Mouse (Mus musculus): Measurements from ENCODE around the gene Surf6. TPM values are rescaled to one million over a fixed set of nuclear protein-coding genes. Genes with fewer than 3 reads are reported as not detected.

Gene Surf6
- 16.3 and 17.0 TPM in 2 replicates for polyA plus RNA-seq (2014; fragmentation: Nextera tagmentation; extraction: Ambion mirVana)

GRCm38 (mm10) chr2:26902467-26903220 lies at the start of gene Surf6:
Gene Surf6, minus strand, starts transcription at chr2:26902879.
- Histone ChIP-seq H3K27ac (replicated peaks; ENCODE audit: low read depth, low read length) (peak within 1 kb of the TSS; percentile 74), H3K9ac (replicated peaks; ENCODE audit: low read length) (peak within 1 kb of the TSS; percentile 67), H3K4me3 (ENCODE audit: low read depth, low read length) (peak within 1 kb of the TSS; percentile 76), H3K27me3 (ENCODE audit: control insufficient read depth, insufficient read depth, low read length) (no peaks in the 10 kb centered on the region), H3K4me2 (ENCODE audit: low read depth, low read length) (peak within 1 kb of the TSS; percentile 61), H3K4me1 (ENCODE audit: control insufficient read depth, insufficient read depth, low read length) (no peaks in the 10 kb centered on the region), H3K9me3 (replicated peaks; ENCODE audit: control insufficient read depth, low read length) (no peaks in the 10 kb centered on the region), H3K36me3 (replicated peaks; ENCODE audit: control insufficient read depth, insufficient read depth, low read depth, low read length) (peaks cover 8% of the 10 kb centered on the region)
- WGBS = under 1% methylated on average over 41 of the region's 41 CpGs
- peak; percentile 98 for DNase-seq (ENCODE audit: low spot score)
- ATAC-seq (replicated peaks; ENCODE audit: insufficient number of reproducible peaks, low FRiP score, low TSS enrichment, low read depth) = peak; percentile 93

GRCm38 (mm10) chr2:26952193-26952592 lies 49.5 kb upstream of the Surf6 start:
- no peak overlapping the region for H3K27ac ChIP-seq (replicated peaks; ENCODE audit: low read depth, low read length)
- H3K4me2 ChIP-seq (ENCODE audit: low read depth, low read length) = no peak overlapping the region
- H3K36me3 ChIP-seq (replicated peaks; ENCODE audit: control insufficient read depth, insufficient read depth, low read depth, low read length) = peaks cover 2% of the 10 kb centered on the region
- 88% methylated on average over 4 of the region's 4 CpGs for whole genome bisulfite sequencing
- H3K27me3 ChIP-seq (ENCODE audit: control insufficient read depth, insufficient read depth, low read length) = no peaks in the 10 kb centered on the region
- H3K9me3 ChIP-seq (replicated peaks; ENCODE audit: control insufficient read depth, low read length) = no peaks in the 10 kb centered on the region
- H3K4me3 ChIP-seq (ENCODE audit: low read depth, low read length) = no peak overlapping the region
- ATAC-seq (replicated peaks; ENCODE audit: insufficient number of reproducible peaks, low FRiP score, low TSS enrichment, low read depth) = no peak
- no peak overlapping the region for H3K9ac ChIP-seq (replicated peaks; ENCODE audit: low read length)
- H3K4me1 ChIP-seq (ENCODE audit: control insufficient read depth, insufficient read depth, low read length) = no peaks in the 10 kb centered on the region
- no peak for DNase-seq (ENCODE audit: low spot score)

- ATAC-seq (replicated peaks; ENCODE audit: insufficient number of reproducible peaks, low FRiP score, low TSS enrichment, low read depth) (no peak), DNase-seq (ENCODE audit: low spot score) (no peak)
- H3K9ac ChIP-seq (replicated peaks; ENCODE audit: low read length) = no peak overlapping the region
- peaks cover 2% of the 10 kb centered on the region for H3K36me3 ChIP-seq (replicated peaks; ENCODE audit: control insufficient read depth, insufficient read depth, low read depth, low read length)
- no peak overlapping the region for H3K4me2 ChIP-seq (ENCODE audit: low read depth, low read length)
- no peaks in the 10 kb centered on the region for H3K27me3 ChIP-seq (ENCODE audit: control insufficient read depth, insufficient read depth, low read length)
- 90% methylated on average over 8 of the region's 8 CpGs for WGBS
- H3K9me3 ChIP-seq (replicated peaks; ENCODE audit: control insufficient read depth, low read length) = no peaks in the 10 kb centered on the region
- no peak overlapping the region for H3K27ac ChIP-seq (replicated peaks; ENCODE audit: low read depth, low read length)
- H3K4me3 ChIP-seq (ENCODE audit: low read depth, low read length) = no peak overlapping the region
- H3K4me1 ChIP-seq (ENCODE audit: control insufficient read depth, insufficient read depth, low read length) = no peaks in the 10 kb centered on the region
Measured at GRCm38 (mm10) chr2:26951346-26951905, 48.7 kb upstream of the Surf6 start.

DNA sequence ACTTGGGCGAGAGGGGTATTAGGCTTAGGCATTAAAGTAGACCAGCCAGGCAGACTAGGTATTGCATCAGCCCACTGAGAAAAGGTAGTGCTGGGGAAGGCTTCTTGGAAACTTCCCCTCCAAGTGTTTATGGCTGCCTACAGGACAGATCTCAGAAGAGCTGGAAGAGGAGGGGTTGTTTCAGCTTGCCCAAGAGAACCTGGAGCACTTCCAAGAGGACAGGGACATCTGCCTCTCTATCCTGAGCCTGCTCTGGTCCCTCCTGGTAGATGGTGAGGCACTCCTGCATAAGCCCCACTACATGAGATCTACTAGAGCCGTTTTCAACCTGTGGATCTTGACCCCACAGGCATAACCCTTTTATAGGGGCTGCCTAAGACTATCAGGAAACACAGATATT lies 47.7 kb upstream of the Surf6 start:
- H3K36me3 ChIP-seq (replicated peaks; ENCODE audit: control insufficient read depth, insufficient read depth, low read depth, low read length) = peaks cover 2% of the 10 kb centered on the region
- DNase-seq (ENCODE audit: low spot score) (no peak), ATAC-seq (replicated peaks; ENCODE audit: insufficient number of reproducible peaks, low FRiP score, low TSS enrichment, low read depth) (no peak)
- H3K9ac ChIP-seq (replicated peaks; ENCODE audit: low read length) = no peak overlapping the region
- no peak overlapping the region for H3K4me3 ChIP-seq (ENCODE audit: low read depth, low read length)
- H3K27me3 ChIP-seq (ENCODE audit: control insufficient read depth, insufficient read depth, low read length) = no peaks in the 10 kb centered on the region
- no peaks in the 10 kb centered on the region for H3K4me1 ChIP-seq (ENCODE audit: control insufficient read depth, insufficient read depth, low read length)
- WGBS = 85% methylated on average over 2 of the region's 2 CpGs
- H3K4me2 ChIP-seq (ENCODE audit: low read depth, low read length) = no peak overlapping the region
- no peaks in the 10 kb centered on the region for H3K9me3 ChIP-seq (replicated peaks; ENCODE audit: control insufficient read depth, low read length)
- no peak overlapping the region for H3K27ac ChIP-seq (replicated peaks; ENCODE audit: low read depth, low read length)

GRCm38 (mm10) chr2:26943253-26943652 lies 40.6 kb upstream of the Surf6 start:
- DNase-seq (ENCODE audit: low spot score) (no peak), ATAC-seq (replicated peaks; ENCODE audit: insufficient number of reproducible peaks, low FRiP score, low TSS enrichment, low read depth) (no peak)
- Histone ChIP-seq H3K4me1 (ENCODE audit: control insufficient read depth, insufficient read depth, low read length) (no peaks in the 10 kb centered on the region), H3K27ac (replicated peaks; ENCODE audit: low read depth, low read length) (no peak overlapping the region), H3K4me3 (ENCODE audit: low read depth, low read length) (no peak overlapping the region), H3K36me3 (replicated peaks; ENCODE audit: control insufficient read depth, insufficient read depth, low read depth, low read length) (no peaks in the 10 kb centered on the region), H3K9me3 (replicated peaks; ENCODE audit: control insufficient read depth, low read length) (no peaks in the 10 kb centered on the region), H3K4me2 (ENCODE audit: low read depth, low read length) (no peak overlapping the region), H3K9ac (replicated peaks; ENCODE audit: low read length) (no peak overlapping the region), H3K27me3 (ENCODE audit: control insufficient read depth, insufficient read depth, low read length) (no peaks in the 10 kb centered on the region)
- 77% methylated on average over 3 of the region's 3 CpGs for WGBS

DNA sequence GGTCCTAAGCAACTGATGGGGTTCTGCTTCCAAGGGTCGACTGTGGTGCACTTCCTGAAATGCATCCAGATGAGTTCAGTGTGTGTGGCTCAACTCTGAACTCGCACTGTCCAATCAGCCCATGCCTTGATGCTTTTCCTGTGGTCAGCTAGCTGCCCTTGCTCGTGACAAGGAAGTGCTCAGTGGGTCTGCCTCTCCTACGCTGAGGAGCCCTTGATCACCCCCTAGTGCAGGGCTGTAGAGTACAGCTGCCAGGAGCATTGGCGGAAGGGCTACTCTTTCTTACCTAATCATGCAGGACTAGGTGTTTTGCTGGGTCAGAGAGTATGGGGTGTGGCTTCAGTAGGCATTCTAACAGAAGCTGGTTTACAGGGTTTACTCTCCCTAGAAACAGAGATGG lies 38.9 kb upstream of the Surf6 start:
- Histone ChIP-seq H3K9ac (replicated peaks; ENCODE audit: low read length) (no peak overlapping the region), H3K27me3 (ENCODE audit: control insufficient read depth, insufficient read depth, low read length) (no peaks in the 10 kb centered on the region), H3K36me3 (replicated peaks; ENCODE audit: control insufficient read depth, insufficient read depth, low read depth, low read length) (no peaks in the 10 kb centered on the region), H3K27ac (replicated peaks; ENCODE audit: low read depth, low read length) (no peak overlapping the region), H3K4me3 (ENCODE audit: low read depth, low read length) (no peak overlapping the region), H3K4me2 (ENCODE audit: low read depth, low read length) (no peak overlapping the region), H3K4me1 (ENCODE audit: control insufficient read depth, insufficient read depth, low read length) (no peaks in the 10 kb centered on the region), H3K9me3 (replicated peaks; ENCODE audit: control insufficient read depth, low read length) (no peaks in the 10 kb centered on the region)
- WGBS = 37% methylated on average over 5 of the region's 5 CpGs
- DNase-seq (ENCODE audit: low spot score) (no peak), ATAC-seq (replicated peaks; ENCODE audit: insufficient number of reproducible peaks, low FRiP score, low TSS enrichment, low read depth) (no peak)

DNA sequence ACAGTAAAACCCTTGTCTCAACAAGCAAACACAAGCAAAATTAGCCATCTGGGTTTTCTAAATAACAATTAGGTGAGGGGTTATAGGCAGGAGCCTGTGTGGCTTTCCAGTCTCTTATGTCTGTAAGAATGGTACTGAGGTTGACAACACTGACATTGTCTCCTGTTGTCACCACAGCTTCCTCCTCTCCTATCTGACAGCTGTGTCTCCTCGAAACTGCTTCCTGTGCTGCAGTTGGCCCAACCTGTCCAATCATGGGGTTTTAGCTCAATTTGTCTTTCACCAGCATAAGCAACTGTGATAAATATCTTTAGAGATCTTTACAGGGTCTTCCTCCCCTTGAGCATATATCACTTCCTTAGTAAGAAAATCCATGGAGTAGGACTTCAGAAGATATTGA lies 33.7 kb upstream of the Surf6 start:
- WGBS = 73% methylated on average over 1 of the region's 1 CpGs
- H3K9me3 ChIP-seq (replicated peaks; ENCODE audit: control insufficient read depth, low read length) = no peaks in the 10 kb centered on the region
- H3K9ac ChIP-seq (replicated peaks; ENCODE audit: low read length) = no peak overlapping the region
- no peaks in the 10 kb centered on the region for H3K27me3 ChIP-seq (ENCODE audit: control insufficient read depth, insufficient read depth, low read length)
- no peak overlapping the region for H3K4me3 ChIP-seq (ENCODE audit: low read depth, low read length)
- no peaks in the 10 kb centered on the region; the same call in 1 of the 2 replicates for H3K4me1 ChIP-seq (ENCODE audit: control insufficient read depth, insufficient read depth, low read length)
- ATAC-seq (replicated peaks; ENCODE audit: insufficient number of reproducible peaks, low FRiP score, low TSS enrichment, low read depth) = no peak
- no peak overlapping the region for H3K4me2 ChIP-seq (ENCODE audit: low read depth, low read length)
- DNase-seq (ENCODE audit: low spot score) = no peak
- H3K27ac ChIP-seq (replicated peaks; ENCODE audit: low read depth, low read length) = no peak overlapping the region
- H3K36me3 ChIP-seq (replicated peaks; ENCODE audit: control insufficient read depth, insufficient read depth, low read depth, low read length) = no peaks in the 10 kb centered on the region

- H3K4me1 ChIP-seq (ENCODE audit: control insufficient read depth, insufficient read depth, low read length) = no peaks in the 10 kb centered on the region; the same call in 1 of the 2 replicates
- no peaks in the 10 kb centered on the region; the same call in 1 of the 2 replicates for H3K36me3 ChIP-seq (replicated peaks; ENCODE audit: control insufficient read depth, insufficient read depth, low read depth, low read length)
- no peaks in the 10 kb centered on the region for H3K27me3 ChIP-seq (ENCODE audit: control insufficient read depth, insufficient read depth, low read length)
- ATAC-seq (replicated peaks; ENCODE audit: insufficient number of reproducible peaks, low FRiP score, low TSS enrichment, low read depth) (no peak), DNase-seq (ENCODE audit: low spot score) (no peak)
- H3K4me2 ChIP-seq (ENCODE audit: low read depth, low read length) = no peak overlapping the region
- no peak overlapping the region for H3K9ac ChIP-seq (replicated peaks; ENCODE audit: low read length)
- H3K9me3 ChIP-seq (replicated peaks; ENCODE audit: control insufficient read depth, low read length) = no peaks in the 10 kb centered on the region
- H3K4me3 ChIP-seq (ENCODE audit: low read depth, low read length) = no peak overlapping the region
- no peak overlapping the region for H3K27ac ChIP-seq (replicated peaks; ENCODE audit: low read depth, low read length)
- 91% methylated on average over 2 of the region's 2 CpGs for WGBS
Measured at GRCm38 (mm10) chr2:26935286-26935685, 32.6 kb upstream of the Surf6 start.

Data from embryonic facial prominence, embryonic 11.5 days (tissue).